Mouse (Mus musculus) embryonic facial prominence, embryonic 14.5 days (tissue): ENCODE results near the gene Fgf9. TPM values are rescaled to one million over a fixed set of nuclear protein-coding genes. Genes with fewer than 3 reads are reported as not detected.

ENCODE experiments used
- ATAC-seq: fragments of 200-750 bp; cut with Nextera tagmentation; 2 replicates; pipeline ENCODE4 v1.8.0; 2017; ENCODE audit warnings: low read depth, moderate number of reproducible peaks, moderate TSS enrichment
- DNase-seq: peaks from one replicate; pipeline ENCODE4 v3.0.0-alpha.2; 2015; ENCODE audit warnings: low spot score
- H3K27ac ChIP-seq: fragments of 300-500 bp; sonication (generic); replicated peaks from 2 replicates; pipeline ENCODE4 v1.5.1; 2014; ENCODE audit warnings: low read depth, mild to moderate bottlenecking, low read length, moderate library complexity
- H3K27me3 ChIP-seq: fragments of 300-500 bp; sonication (generic); replicated peaks from 2 replicates; pipeline ENCODE4 v1.6.1; 2014; ENCODE audit warnings: low read length; ENCODE audit not compliant: control insufficient read depth, insufficient read depth
- H3K36me3 ChIP-seq: fragments of 300-500 bp; sonication (generic); 2 replicates; pipeline ENCODE4 v1.6.1; 2014; ENCODE audit warnings: low read length, mixed read lengths; ENCODE audit not compliant: control insufficient read depth, insufficient read depth
- H3K4me1 ChIP-seq: fragments of 300-500 bp; sonication (generic); 2 replicates; pipeline ENCODE4 v1.6.1; 2014; ENCODE audit warnings: antibody characterized with exemption, low read length; ENCODE audit not compliant: control insufficient read depth, insufficient read depth
- H3K4me2 ChIP-seq: fragments of 300-500 bp; sonication (generic); 2 replicates; pipeline ENCODE4 v1.6.1; 2014; ENCODE audit warnings: low read depth, mild to moderate bottlenecking, low read length, moderate library complexity, mixed read lengths
- H3K4me3 ChIP-seq: fragments of 300-500 bp; sonication (generic); 2 replicates; pipeline ENCODE4 v1.5.1; 2014; ENCODE audit warnings: low read depth, mild to moderate bottlenecking, low read length
- H3K9ac ChIP-seq: fragments of 300-500 bp; sonication (generic); 2 replicates; pipeline ENCODE4 v1.6.1; 2014; ENCODE audit warnings: low read depth, mild to moderate bottlenecking, low read length, moderate library complexity, mixed read lengths
- H3K9me3 ChIP-seq: fragments of 300-500 bp; sonication (generic); 2 replicates; pipeline ENCODE4 v1.6.1; 2016; ENCODE audit warnings: low read length; ENCODE audit not compliant: control insufficient read depth
- WGBS: fragments of 180-500 bp; shearing (Covaris S2); extraction: QIAGEN DNeasy Blood & Tissue Kit; methylation state at CpG from one replicate; pipeline ENCODE4 v1.1.7; 2014; 5-methylcytosine and 5-hydroxymethylcytosine counted together
- polyA plus RNA-seq: library from polyadenylated mRNA; unstranded; fragments of >200 nt; fragmentation: Nextera tagmentation; extraction: Ambion mirVana; gene quantifications from 2 replicates; pipeline ENCODE4 v1.2.1, GENCODE M21; 2014

The Fgf9 gene
- polyA plus RNA-seq: 7.8 and 10.6 TPM in 2 replicates

- DNase-seq (peak; percentile 63), ATAC-seq (no peak)
- no peaks in the 10 kb centered on the region for H3K9me3 ChIP-seq
- peaks cover 58% of the 10 kb centered on the region for H3K27me3 ChIP-seq
- peak within 1 kb of the TSS; percentile 94 for H3K4me2 ChIP-seq
- 1% methylated on average over 29 of the region's 33 CpGs for WGBS
- H3K9ac ChIP-seq: peak within 1 kb of the TSS; percentile 69
- no peaks in the 10 kb centered on the region for H3K36me3 ChIP-seq
- peak within 1 kb of the TSS; percentile 65; the same call in 1 of the 2 replicates for H3K27ac ChIP-seq
- peak within 1 kb of the TSS; percentile 60 for H3K4me3 ChIP-seq
- peaks cover 14% of the 10 kb centered on the region for H3K4me1 ChIP-seq
These were observed at the start of gene Fgf9 for GRCm38 (mm10) chr14:58070481-58071119. Fgf9 (plus strand) TSS chr14:58070547.

GRCm38 (mm10) chr14:58034567-58034966, 35.8 kb upstream of the Fgf9 start:
- Histone ChIP-seq H3K4me2 (0 out of 2 replicates have a peak overlapping the region, but pooled peaks have one; percentile 21), H3K4me3 (no peak overlapping the region), H3K9me3 (no peaks in the 10 kb centered on the region), H3K27ac (no peak overlapping the region), H3K27me3 (no peaks in the 10 kb centered on the region), H3K4me1 (no peaks in the 10 kb centered on the region), H3K9ac (no peak overlapping the region), H3K36me3 (no peaks in the 10 kb centered on the region)
- 8% methylated on average over 8 of the region's 8 CpGs for WGBS
- DNase-seq (peak; percentile 43), ATAC-seq (no peak)

DNA sequence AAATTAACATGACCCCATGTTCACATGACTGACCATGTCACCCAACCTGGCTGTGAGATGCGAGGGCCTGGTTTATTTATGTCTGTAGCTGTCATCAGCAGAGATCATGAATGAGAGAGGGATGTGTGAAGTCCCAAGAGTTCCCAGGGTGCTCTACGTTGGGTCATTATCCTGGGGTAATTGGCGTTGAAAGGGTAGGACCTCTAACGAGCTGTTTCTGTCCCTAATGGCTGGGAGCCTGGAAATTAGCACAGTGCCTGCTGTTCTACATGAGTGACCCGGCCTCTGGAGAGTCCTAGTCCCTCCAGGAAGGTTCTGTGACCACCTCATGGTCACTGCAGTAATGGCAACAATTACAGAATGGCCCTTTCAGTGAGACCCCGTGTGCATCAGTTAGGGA, 34.2 kb upstream of the Fgf9 start:
- Histone ChIP-seq H3K4me2 (no peak overlapping the region), H3K4me3 (no peak overlapping the region), H3K4me1 (no peaks in the 10 kb centered on the region), H3K27ac (no peak overlapping the region), H3K36me3 (no peaks in the 10 kb centered on the region), H3K27me3 (no peaks in the 10 kb centered on the region), H3K9me3 (no peaks in the 10 kb centered on the region), H3K9ac (no peak overlapping the region)
- 32% methylated on average over 6 of the region's 6 CpGs for WGBS
- peak; percentile 75 for DNase-seq
- ATAC-seq: peak; percentile 86; the same call in 1 of the 2 replicates

DNA sequence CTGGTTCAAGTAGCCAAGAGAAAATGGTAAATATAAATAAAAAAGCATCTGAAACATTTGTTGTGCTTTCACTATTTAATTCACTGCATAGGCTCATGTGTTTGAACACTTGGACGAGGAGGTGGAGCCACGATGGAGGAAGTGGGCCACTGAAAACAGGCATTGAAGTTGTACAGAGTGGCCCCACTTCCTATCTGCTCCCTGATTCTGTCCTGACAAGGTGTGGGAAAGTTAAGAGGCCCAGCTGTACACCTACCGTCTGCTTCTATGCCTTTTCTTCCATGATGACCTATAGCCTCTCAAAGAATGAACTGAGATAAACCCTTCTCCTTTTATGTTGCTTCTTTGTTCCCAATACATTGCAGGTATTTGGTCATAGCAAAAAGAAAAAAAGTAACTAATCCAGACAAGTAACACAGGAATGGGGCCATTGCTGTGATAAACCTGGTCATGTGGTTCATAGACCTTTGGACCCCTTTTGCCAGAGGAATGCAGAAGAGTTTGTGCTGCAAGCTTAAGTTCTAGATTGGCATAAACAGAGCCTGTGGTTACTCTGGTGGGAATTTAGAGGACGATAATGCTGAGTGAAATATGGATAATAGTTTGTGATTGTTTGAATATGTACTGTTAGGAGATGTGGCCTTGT, 23.6 kb upstream of the Fgf9 start:
- Histone ChIP-seq H3K27me3 (no peaks in the 10 kb centered on the region), H3K4me1 (no peaks in the 10 kb centered on the region), H3K27ac (no peak overlapping the region), H3K36me3 (no peaks in the 10 kb centered on the region), H3K4me2 (no peak overlapping the region), H3K9ac (no peak overlapping the region), H3K9me3 (no peaks in the 10 kb centered on the region), H3K4me3 (no peak overlapping the region)
- DNase-seq: no peak
- 79% methylated on average over 4 of the region's 4 CpGs for WGBS
- ATAC-seq: no peak

- H3K9ac ChIP-seq: no peak overlapping the region
- whole genome bisulfite sequencing: 75% methylated on average over 5 of the region's 5 CpGs
- H3K4me1 ChIP-seq: no peaks in the 10 kb centered on the region
- H3K36me3 ChIP-seq: no peaks in the 10 kb centered on the region
- no peaks in the 10 kb centered on the region for H3K27me3 ChIP-seq
- H3K9me3 ChIP-seq: no peaks in the 10 kb centered on the region
- no peak overlapping the region for H3K27ac ChIP-seq
- no peak overlapping the region for H3K4me2 ChIP-seq
- ATAC-seq: no peak
- peak; percentile 4 for DNase-seq
- H3K4me3 ChIP-seq: no peak overlapping the region
These were observed 19.7 kb upstream of the Fgf9 start for GRCm38 (mm10) chr14:58050691-58051090.

- ATAC-seq (no peak), DNase-seq (no peak)
- H3K27me3 ChIP-seq: peaks cover 28% of the 10 kb centered on the region
- no peaks in the 10 kb centered on the region for H3K9me3 ChIP-seq
- 62% methylated on average over 2 of the region's 2 CpGs for WGBS
- H3K36me3 ChIP-seq: no peaks in the 10 kb centered on the region
- H3K4me2 ChIP-seq: no peak overlapping the region
- no peak overlapping the region for H3K27ac ChIP-seq
- H3K4me3 ChIP-seq: no peak overlapping the region
- peaks cover 8% of the 10 kb centered on the region for H3K4me1 ChIP-seq
- no peak overlapping the region for H3K9ac ChIP-seq
These were observed 2.8 kb upstream of the Fgf9 start for GRCm38 (mm10) chr14:58067586-58067985.

DNA sequence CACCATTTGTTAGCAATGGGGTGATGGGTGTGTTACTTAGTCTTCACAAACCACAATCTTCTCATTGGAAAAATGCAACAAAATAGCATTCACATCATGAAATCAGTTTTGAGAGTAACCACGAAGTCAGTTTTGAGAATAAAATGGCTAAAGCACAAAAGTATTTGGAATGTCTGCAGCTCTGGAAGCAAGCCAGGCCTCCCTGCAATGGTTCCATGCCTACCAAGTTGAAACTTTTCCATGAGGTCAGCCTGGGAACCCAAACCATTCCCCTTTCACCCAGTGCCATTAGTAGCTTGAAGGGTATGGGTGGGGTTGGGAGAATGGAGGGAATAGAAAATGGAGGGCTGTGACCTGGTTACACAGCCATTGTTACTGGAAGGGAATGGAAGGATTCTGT, 1.7 kb upstream of the Fgf9 start:
- H3K36me3 ChIP-seq: no peaks in the 10 kb centered on the region
- H3K27ac ChIP-seq: no peak overlapping the region
- DNase-seq (no peak), ATAC-seq (no peak)
- H3K9ac ChIP-seq: no peak overlapping the region
- WGBS: 37% methylated on average over 1 of the region's 1 CpGs
- H3K4me1 ChIP-seq: peaks cover 8% of the 10 kb centered on the region
- peaks cover 39% of the 10 kb centered on the region for H3K27me3 ChIP-seq
- H3K9me3 ChIP-seq: no peaks in the 10 kb centered on the region
- no peak overlapping the region for H3K4me2 ChIP-seq
- no peak overlapping the region for H3K4me3 ChIP-seq

DNA sequence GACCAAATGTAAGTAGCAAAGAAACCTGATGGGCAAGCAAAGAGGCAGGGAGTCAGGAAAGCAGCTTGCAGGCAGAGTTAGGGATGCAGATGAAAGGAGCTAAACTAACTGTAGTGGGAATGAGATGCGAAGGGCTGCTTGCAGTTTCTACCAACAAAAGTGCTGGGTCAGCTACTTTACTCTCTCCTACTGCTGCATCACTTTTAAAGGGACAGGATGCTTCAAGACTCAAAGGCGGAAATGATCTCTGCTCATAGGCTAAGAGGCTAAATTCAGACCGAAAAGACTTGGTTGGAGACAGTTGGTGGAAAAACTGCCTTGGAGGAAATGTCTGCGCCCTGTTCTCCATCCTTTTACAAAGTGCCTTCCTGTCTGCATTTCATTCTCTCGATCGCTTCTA, 420 bp upstream of the Fgf9 start:
- Histone ChIP-seq H3K4me2 (peak overlapping the region; percentile 94), H3K4me1 (peaks cover 8% of the 10 kb centered on the region), H3K4me3 (peak overlapping the region; percentile 60), H3K9ac (0 out of 2 replicates have a peak overlapping the region, but pooled peaks have one; percentile 69), H3K36me3 (no peaks in the 10 kb centered on the region), H3K27me3 (peaks cover 52% of the 10 kb centered on the region), H3K27ac (no peak overlapping the region), H3K9me3 (no peaks in the 10 kb centered on the region)
- WGBS: 8% methylated on average over 6 of the region's 6 CpGs
- ATAC-seq: no peak
- peak; percentile 15 for DNase-seq
